Mouse (Mus musculus): ENCODE results near the gene H2-DMa.
"Not testable (repeated sequence)": the region's sequence is repeated elsewhere in the genome, so short reads cannot be mapped to it uniquely, and the experiment has no call there.

The H2-DMa gene

GRCm38 (mm10) chr17:34124649-34125048, 5.3 kb downstream of the H2-DMa start:
- DNase-seq (ENCODE audit: low spot score in 2 of 2): no peak

GRCm38 (mm10) chr17:34126826-34127420, 7.6 kb downstream of the H2-DMa start:
- no peak for DNase-seq (ENCODE audit: low spot score in 2 of 2)

- DNase-seq (ENCODE audit: low spot score in 2 of 2): no peak
Measured at GRCm38 (mm10) chr17:34127475-34127874, 8.1 kb downstream of the H2-DMa start.

GRCm38 (mm10) chr17:34128264-34128937, 9.1 kb downstream of the H2-DMa start:
- DNase-seq (ENCODE audit: low spot score in 2 of 2): no peak

- no peak for DNase-seq (ENCODE audit: low spot score in 2 of 2)
Measured at GRCm38 (mm10) chr17:34128944-34129791, 9.8 kb downstream of the H2-DMa start.

- no peak for DNase-seq (ENCODE audit: low spot score in 2 of 2)
Measured at GRCm38 (mm10) chr17:34130073-34130947, 11.0 kb downstream of the H2-DMa start.

GRCm38 (mm10) chr17:34131911-34132310, 12.6 kb downstream of the H2-DMa start:
- DNase-seq (ENCODE audit: low spot score in 2 of 2): no peak

- DNase-seq (ENCODE audit: low spot score in 2 of 2): no peak
Measured at GRCm38 (mm10) chr17:34133289-34133688, 13.9 kb downstream of the H2-DMa start.

GRCm38 (mm10) chr17:34134451-34134850, 15.1 kb downstream of the H2-DMa start:
- no peak for DNase-seq (ENCODE audit: low spot score in 2 of 2)

GRCm38 (mm10) chr17:34135297-34136224, 16.2 kb downstream of the H2-DMa start:
- peak; percentile 99 for DNase-seq (ENCODE audit: low spot score in 2 of 2)

- no peak for DNase-seq (ENCODE audit: low spot score in 2 of 2)
Measured at GRCm38 (mm10) chr17:34137601-34138000, 18.3 kb downstream of the H2-DMa start.

- DNase-seq (ENCODE audit: low spot score in 2 of 2): no peak
Measured at GRCm38 (mm10) chr17:34138655-34139054, 19.3 kb downstream of the H2-DMa start.

GRCm38 (mm10) chr17:34139416-34139815, 20.1 kb downstream of the H2-DMa start:
- DNase-seq (ENCODE audit: low spot score in 2 of 2): no peak

- DNase-seq (ENCODE audit: low spot score in 2 of 2): no peak
Measured at GRCm38 (mm10) chr17:34140240-34140639, 20.9 kb downstream of the H2-DMa start.

GRCm38 (mm10) chr17:34141448-34141847, 22.1 kb downstream of the H2-DMa start:
- no peak for DNase-seq (ENCODE audit: low spot score in 2 of 2)

- no peak for DNase-seq (ENCODE audit: low spot score in 2 of 2)
Measured at GRCm38 (mm10) chr17:34142456-34143010, 23.2 kb downstream of the H2-DMa start.

- DNase-seq (ENCODE audit: low spot score in 2 of 2): no peak
Measured at GRCm38 (mm10) chr17:34143033-34143432, 23.7 kb downstream of the H2-DMa start, which contains the start of gene H2-DMb2. TSS of gene H2-DMb2 (plus strand) at chr17:34143307.

GRCm38 (mm10) chr17:34143461-34143860, 24.1 kb downstream of the H2-DMa start:
- no peak for DNase-seq (ENCODE audit: low spot score in 2 of 2)

- not testable (repeated sequence) for DNase-seq (ENCODE audit: low spot score in 2 of 2)
Measured at GRCm38 (mm10) chr17:34144221-34144620, 24.9 kb downstream of the H2-DMa start.

- DNase-seq (ENCODE audit: low spot score in 2 of 2): no peak
Measured at GRCm38 (mm10) chr17:34144960-34145371, 25.6 kb downstream of the H2-DMa start.

Data from cerebellum, postnatal 4 days (tissue).